Mouse (Mus musculus): ENCODE results near the gene Gm11444.

DNA sequence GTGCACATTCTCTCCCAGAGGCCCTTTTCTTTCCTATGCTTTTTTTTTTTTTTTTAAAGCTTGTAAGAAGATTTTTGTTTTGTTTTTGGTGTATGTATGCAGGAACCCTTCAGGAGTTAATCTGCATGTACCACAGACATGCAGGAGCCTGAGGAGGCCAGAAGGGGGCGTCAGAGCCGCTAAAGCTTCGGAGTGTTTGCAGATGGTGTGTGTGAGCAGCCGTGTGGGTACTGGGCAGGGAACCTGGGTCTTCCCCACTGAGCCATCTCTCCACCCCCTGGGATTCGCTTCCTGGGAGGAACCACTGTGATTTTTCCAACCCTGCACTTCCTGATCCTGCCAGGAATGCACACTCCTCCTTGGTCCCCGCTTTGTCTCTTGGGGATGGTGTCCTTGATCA, 625 bp upstream of the Gm11444 start:
- TF ChIP-seq CTCF (IDR thresholded peaks at IDR 0.05; ENCODE audit: low read depth, low read length) = no peak
- no peak for TF ChIP-seq POLR2AphosphoS5 (IDR thresholded peaks at IDR 0.05; ENCODE audit: insufficient replicate concordance, low read depth, low read length)
- TF ChIP-seq GATA1 (IDR thresholded peaks at IDR 0.05; ENCODE audit: borderline replicate concordance, low read length) = no peak
- TF ChIP-seq TAL1 (conservative IDR thresholded peaks at IDR 0.05; ENCODE audit: low read depth, low read length) = no peak
- no peak for TF ChIP-seq GATA2 (IDR thresholded peaks at IDR 0.05; ENCODE audit: borderline replicate concordance, low read depth, low read length)
